Mouse (Mus musculus): Measurements from ENCODE around the gene Bmper. TPM values are rescaled to one million over a fixed set of nuclear protein-coding genes. Genes with fewer than 3 reads are reported as not detected.

Bmper gene
- total and polyA plus RNA-seq, 2 experiments from 2014 or later, result 6.7 to 9.9 TPM

GRCm38 (mm10) chr9:23386201-23386600 is 163.3 kb downstream of the Bmper start:
- Histone ChIP-seq H3K36me3 (ENCODE audit: insufficient read depth, low read length) (no peaks in the 10 kb centered on the region), H3K4me2 (ENCODE audit: low read depth, low read length) (no peak overlapping the region), H3K4me1 (ENCODE audit: insufficient read depth, low read length) (no peaks in the 10 kb centered on the region), H3K4me3 (ENCODE audit: low read length) (no peak overlapping the region), H3K27me3 (ENCODE audit: insufficient read depth, low read length) (no peaks in the 10 kb centered on the region), H3K9ac (replicated peaks; ENCODE audit: low read length) (no peak overlapping the region), H3K9me3 (ENCODE audit: low read length) (no peaks in the 10 kb centered on the region), H3K27ac (no peak overlapping the region)
- TF ChIP-seq CTCF (IDR thresholded peaks at IDR 0.05; ENCODE audit: low read depth), result no peak
- ATAC-seq (no peak), DNase-seq (ENCODE audit: low spot score) (no peak)
- WGBS, result 74% methylated on average over 3 of the region's 3 CpGs

- H3K9me3 ChIP-seq (ENCODE audit: low read length), result no peaks in the 10 kb centered on the region
- no peak overlapping the region for H3K9ac ChIP-seq (replicated peaks; ENCODE audit: low read length)
- no peaks in the 10 kb centered on the region for H3K4me1 ChIP-seq (ENCODE audit: insufficient read depth, low read length)
- no peaks in the 10 kb centered on the region for H3K27me3 ChIP-seq (ENCODE audit: insufficient read depth, low read length)
- no peak overlapping the region for H3K27ac ChIP-seq
- no peak overlapping the region for H3K4me2 ChIP-seq (ENCODE audit: low read depth, low read length)
- no peaks in the 10 kb centered on the region for H3K36me3 ChIP-seq (ENCODE audit: insufficient read depth, low read length)
- WGBS, result 60% methylated on average over 3 of the region's 3 CpGs
- DNase-seq (ENCODE audit: low spot score) (no peak), ATAC-seq (no peak)
- no peak overlapping the region for H3K4me3 ChIP-seq (ENCODE audit: low read length)
- TF ChIP-seq CTCF (IDR thresholded peaks at IDR 0.05; ENCODE audit: low read depth), result no peak
Observed at GRCm38 (mm10) chr9:23390118-23390517, 167.2 kb downstream of the Bmper start.

- 0 out of 2 replicates have a peak, but pooled peaks have one; percentile 5 for ATAC-seq
- H3K9ac ChIP-seq (replicated peaks; ENCODE audit: low read length), result no peak overlapping the region
- peak; percentile 47 for DNase-seq (ENCODE audit: low spot score)
- H3K4me1 ChIP-seq (ENCODE audit: insufficient read depth, low read length), result no peaks in the 10 kb centered on the region
- no peaks in the 10 kb centered on the region for H3K36me3 ChIP-seq (ENCODE audit: insufficient read depth, low read length)
- H3K4me3 ChIP-seq (ENCODE audit: low read length), result no peak overlapping the region
- no peak overlapping the region for H3K27ac ChIP-seq
- peak; percentile 49 for TF ChIP-seq CTCF (IDR thresholded peaks at IDR 0.05; ENCODE audit: low read depth)
- WGBS, result 78% methylated on average over 6 of the region's 6 CpGs
- H3K27me3 ChIP-seq (ENCODE audit: insufficient read depth, low read length), result no peaks in the 10 kb centered on the region
- H3K4me2 ChIP-seq (ENCODE audit: low read depth, low read length), result no peak overlapping the region
- H3K9me3 ChIP-seq (ENCODE audit: low read length), result no peaks in the 10 kb centered on the region
Observed at GRCm38 (mm10) chr9:23394652-23395317, 171.9 kb downstream of the Bmper start.

GRCm38 (mm10) chr9:23396186-23396585 is 173.3 kb downstream of the Bmper start:
- Histone ChIP-seq H3K27me3 (ENCODE audit: insufficient read depth, low read length) (no peaks in the 10 kb centered on the region), H3K4me1 (ENCODE audit: insufficient read depth, low read length) (no peaks in the 10 kb centered on the region), H3K4me2 (ENCODE audit: low read depth, low read length) (no peak overlapping the region), H3K27ac (no peak overlapping the region), H3K9me3 (ENCODE audit: low read length) (no peaks in the 10 kb centered on the region), H3K36me3 (ENCODE audit: insufficient read depth, low read length) (no peaks in the 10 kb centered on the region), H3K4me3 (ENCODE audit: low read length) (no peak overlapping the region), H3K9ac (replicated peaks; ENCODE audit: low read length) (no peak overlapping the region)
- ATAC-seq, result no peak
- TF ChIP-seq CTCF (IDR thresholded peaks at IDR 0.05; ENCODE audit: low read depth), result no peak
- no peak for DNase-seq (ENCODE audit: low spot score)
- WGBS, result 90% methylated on average over 7 of the region's 7 CpGs

DNA sequence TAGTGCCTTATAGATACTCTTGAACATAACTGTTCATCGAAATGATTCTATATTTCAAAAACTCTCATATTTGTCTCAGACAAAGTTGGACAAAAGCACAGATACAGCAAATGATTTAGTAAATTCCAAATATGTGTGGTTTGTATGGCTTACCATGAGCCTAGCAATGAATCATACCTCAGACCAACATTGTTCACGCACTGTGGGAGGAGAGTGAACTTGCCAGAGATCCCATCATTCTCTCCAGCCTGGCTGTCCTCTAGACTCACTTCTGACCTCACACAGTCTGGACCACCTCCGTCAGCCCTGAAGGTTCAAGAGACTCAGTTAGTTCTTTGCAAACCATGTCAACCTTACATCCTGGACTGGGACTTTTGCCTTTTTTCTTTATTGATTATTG is 175.0 kb downstream of the Bmper start:
- ATAC-seq, result no peak
- H3K4me2 ChIP-seq (ENCODE audit: low read depth, low read length), result no peak overlapping the region
- 94% methylated on average over 3 of the region's 3 CpGs for WGBS

DNA sequence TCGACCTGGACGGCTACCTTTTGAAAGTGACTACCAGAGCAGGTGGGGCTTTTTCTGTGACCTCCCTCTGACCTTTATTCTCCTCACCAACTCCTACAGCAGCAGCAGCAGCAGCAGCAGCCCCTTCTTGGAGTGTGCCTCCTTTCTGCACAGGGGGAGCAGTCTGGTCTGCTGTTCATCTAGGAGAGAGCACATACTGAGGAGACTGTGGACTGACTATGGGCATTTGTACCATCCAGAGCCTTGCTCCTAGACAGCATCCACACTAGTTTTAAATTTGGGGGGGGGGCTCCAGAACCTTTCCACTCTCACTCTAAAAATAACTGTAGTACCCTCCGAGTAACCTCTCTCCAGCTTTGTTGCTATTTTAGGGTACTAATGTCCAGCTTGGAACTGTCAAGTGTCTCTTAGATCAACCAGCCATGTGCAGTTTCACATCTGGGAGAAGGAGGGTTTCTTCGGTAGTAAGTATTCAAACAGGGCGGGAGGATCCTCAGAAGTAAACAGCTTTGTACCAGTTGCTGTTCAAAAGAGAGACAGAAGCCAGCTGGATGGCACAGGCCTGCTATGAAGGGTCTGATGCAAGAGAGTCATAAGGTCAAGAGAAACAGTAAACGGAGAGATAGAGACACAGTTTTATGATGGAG is 176.9 kb downstream of the Bmper start:
- no peak for DNase-seq (ENCODE audit: low spot score)
- Histone ChIP-seq H3K36me3 (ENCODE audit: insufficient read depth, low read length) (no peaks in the 10 kb centered on the region), H3K4me3 (ENCODE audit: low read length) (no peak overlapping the region), H3K9me3 (ENCODE audit: low read length) (no peaks in the 10 kb centered on the region), H3K27ac (no peak overlapping the region), H3K9ac (replicated peaks; ENCODE audit: low read length) (no peak overlapping the region), H3K4me1 (ENCODE audit: insufficient read depth, low read length) (no peaks in the 10 kb centered on the region), H3K27me3 (ENCODE audit: insufficient read depth, low read length) (no peaks in the 10 kb centered on the region), H3K4me2 (ENCODE audit: low read depth, low read length) (no peak overlapping the region)
- no peak for TF ChIP-seq CTCF (IDR thresholded peaks at IDR 0.05; ENCODE audit: low read depth)
- WGBS, result 79% methylated on average over 6 of the region's 6 CpGs
- no peak for ATAC-seq

More for the DNA sequence above, 175.0 kb downstream of the Bmper start:
- H3K4me1 ChIP-seq (ENCODE audit: insufficient read depth, low read length), result no peaks in the 10 kb centered on the region
- no peak for DNase-seq (ENCODE audit: low spot score)
- H3K9ac ChIP-seq (replicated peaks; ENCODE audit: low read length), result no peak overlapping the region
- no peaks in the 10 kb centered on the region for H3K27me3 ChIP-seq (ENCODE audit: insufficient read depth, low read length)
- no peak overlapping the region for H3K4me3 ChIP-seq (ENCODE audit: low read length)
- H3K27ac ChIP-seq, result no peak overlapping the region
- no peak for TF ChIP-seq CTCF (IDR thresholded peaks at IDR 0.05; ENCODE audit: low read depth)
- no peaks in the 10 kb centered on the region for H3K9me3 ChIP-seq (ENCODE audit: low read length)
- no peaks in the 10 kb centered on the region for H3K36me3 ChIP-seq (ENCODE audit: insufficient read depth, low read length)

DNA sequence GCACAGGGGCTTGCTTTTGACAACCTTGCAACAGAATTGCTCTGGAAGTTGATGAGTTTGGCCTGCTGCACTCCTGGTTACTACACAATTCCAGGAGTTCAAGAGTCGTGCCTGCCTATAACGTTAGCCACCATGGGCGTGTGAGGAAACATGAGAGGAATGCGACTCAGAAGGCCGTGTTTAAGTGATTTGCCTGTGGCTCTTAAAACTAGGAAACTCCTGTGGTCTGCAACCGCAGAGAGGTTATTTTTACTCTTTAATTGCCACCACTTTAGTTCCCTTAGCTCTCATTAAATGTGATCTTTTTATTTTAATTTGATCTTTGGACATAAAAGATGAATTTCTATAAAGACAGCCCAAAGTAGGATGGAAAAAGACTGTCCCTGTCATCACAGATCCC is 184.5 kb downstream of the Bmper start:
- Histone ChIP-seq H3K27me3 (ENCODE audit: insufficient read depth, low read length) (no peaks in the 10 kb centered on the region), H3K4me3 (ENCODE audit: low read length) (no peak overlapping the region), H3K9me3 (ENCODE audit: low read length) (no peaks in the 10 kb centered on the region), H3K27ac (no peak overlapping the region), H3K4me2 (ENCODE audit: low read depth, low read length) (no peak overlapping the region), H3K4me1 (ENCODE audit: insufficient read depth, low read length) (no peaks in the 10 kb centered on the region; the same call in 1 of the 2 replicates), H3K9ac (replicated peaks; ENCODE audit: low read length) (no peak overlapping the region), H3K36me3 (ENCODE audit: insufficient read depth, low read length) (no peaks in the 10 kb centered on the region)
- ATAC-seq, result no peak
- 83% methylated on average over 6 of the region's 6 CpGs for WGBS
- no peak for DNase-seq (ENCODE audit: low spot score)
- TF ChIP-seq CTCF (IDR thresholded peaks at IDR 0.05; ENCODE audit: low read depth), result no peak

Measured in hindbrain, postnatal 0 days (tissue).